Comparison of ENCODE assay signal across 7 mouse cellular contexts in the genomic region with DNA sequence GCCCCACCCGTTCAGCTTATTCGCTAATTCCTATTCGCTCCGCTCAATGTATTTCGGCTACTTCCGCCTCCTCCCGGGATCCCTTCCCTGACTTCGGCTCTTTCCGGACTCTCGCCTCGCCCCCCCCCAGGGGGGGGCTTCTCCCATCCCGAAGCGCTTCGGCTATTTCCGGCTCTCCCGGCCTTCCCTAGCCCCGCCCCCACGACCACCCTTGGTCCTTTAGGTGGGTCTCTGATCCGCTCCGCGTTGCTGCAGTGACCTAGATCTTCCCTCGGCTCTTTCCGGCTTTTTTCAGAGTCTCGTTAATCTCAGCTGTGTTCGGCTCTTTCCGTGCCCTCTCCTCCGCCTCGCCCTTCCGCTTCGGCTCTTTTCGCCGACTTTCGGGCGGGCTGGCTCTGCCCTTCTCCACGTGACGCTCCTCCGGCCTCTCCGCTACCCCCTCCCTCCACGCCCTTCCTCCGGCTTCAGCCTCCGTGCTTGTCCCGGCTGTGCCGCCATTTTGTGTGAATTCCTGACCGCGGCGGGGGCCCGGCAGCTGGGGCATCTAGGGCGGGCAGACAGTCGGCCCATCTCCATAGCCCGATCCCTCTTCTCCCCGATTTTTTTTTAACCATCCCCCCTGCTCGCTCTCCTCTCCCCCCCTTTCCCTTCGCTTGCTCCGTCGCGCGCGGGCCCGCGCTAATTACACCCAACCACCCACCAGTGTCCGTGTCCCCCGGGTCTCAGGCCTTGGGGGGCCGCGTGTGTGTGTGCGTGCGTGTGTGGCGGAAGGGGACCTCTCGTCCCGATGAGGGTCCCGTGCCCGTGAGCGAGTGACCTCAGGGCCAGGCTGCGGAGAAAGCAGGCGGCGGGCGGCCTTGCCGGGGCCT. TPM values are rescaled to one million over a fixed set of nuclear protein-coding genes. Genes with fewer than 3 reads are reported as not detected.
DNase-seq lines count a peak whose midpoint lies in the region; ATAC-seq lines count a peak whose summit lies in the region.

No protein-coding gene starts in this region.

- peak overlapping the region; percentile 99 for H3K4me2 ChIP-seq in intestine, embryonic 14.5 days (ENCODE audit: low read length)

- peaks cover 21% of the 10 kb centered on the region for H3K4me1 ChIP-seq in intestine, embryonic 14.5 days (replicated peaks; ENCODE audit: control insufficient read depth, insufficient read depth, low read length)
- peaks cover 34% of the 10 kb centered on the region for H3K4me1 ChIP-seq in midbrain, embryonic 10.5 days

- ATAC-seq in intestine, embryonic 14.5 days (replicated peaks; ENCODE audit: low FRiP score, low TSS enrichment, low read depth): peak; percentile 89

- H3K36me3 ChIP-seq in intestine, embryonic 14.5 days (ENCODE audit: control insufficient read depth, insufficient read depth, low read length): 0 out of 2 replicates have a peak, but pooled peaks cover 5% of the 10 kb centered on the region
- 0 out of 2 replicates have a peak, but pooled peaks cover 6% of the 10 kb centered on the region for H3K36me3 ChIP-seq in midbrain, embryonic 10.5 days

- intact Hi-C loops in left cerebral cortex, postnatal 25 days (cut with DNase I): loop anchor here (2.0 to 5.0 kb wide), 2 partner anchors 215 to 417 kb away; a partner anchor contains a TSS

- H3K9me3 ChIP-seq in intestine, embryonic 14.5 days (ENCODE audit: control insufficient read depth, low read length): no peaks in the 10 kb centered on the region
- H3K9me3 ChIP-seq in midbrain, embryonic 10.5 days (replicated peaks): no peaks in the 10 kb centered on the region

- H3K27ac ChIP-seq in intestine, embryonic 14.5 days (ENCODE audit: low read depth): peak overlapping the region; percentile 100
- peak overlapping the region; percentile 100 for H3K27ac ChIP-seq in midbrain, embryonic 10.5 days (replicated peaks)

- no peaks in the 10 kb centered on the region for H3K27me3 ChIP-seq in intestine, embryonic 14.5 days (replicated peaks; ENCODE audit: control insufficient read depth, insufficient read depth, low read length)
- 0 out of 2 replicates have a peak, but pooled peaks cover 4% of the 10 kb centered on the region for H3K27me3 ChIP-seq in midbrain, embryonic 10.5 days (ENCODE audit: low read depth, poor library complexity, severe bottlenecking)

- peak overlapping the region; percentile 60 for H3K4me3 ChIP-seq in intestine, embryonic 14.5 days (ENCODE audit: low read depth, low read length)
- H3K4me3 ChIP-seq in midbrain, embryonic 10.5 days: peak overlapping the region; percentile 89

- DNase-seq in adrenal gland, adult 18-20 months (ENCODE audit: low spot score in 2 of 2): peak; percentile 93 to 95
- peak; percentile 100 for DNase-seq in embryo, embryonic 11 days
- peak; percentile 98 for DNase-seq in gastrocnemius, postnatal 25 days
- peak; percentile 100 for DNase-seq in intestine, embryonic 14.5 days (ENCODE audit: low spot score)
- peak; percentile 99 for DNase-seq in left cerebral cortex, postnatal 25 days (ENCODE audit: low spot score in 2 of 2)
- DNase-seq in midbrain, embryonic 10.5 days (ENCODE audit: low spot score): peak; percentile 99
- peak; percentile 100 for DNase-seq in right cerebral cortex, postnatal 4 days

- WGBS in intestine, embryonic 14.5 days: under 1% methylated on average over 75 of the region's 77 CpGs
- WGBS in midbrain, embryonic 10.5 days: 1% methylated on average over 77 of the region's 77 CpGs

- peak overlapping the region; percentile 100 for H3K9ac ChIP-seq in intestine, embryonic 14.5 days (ENCODE audit: low read length)

RNA-seq across cellular contexts. Expression of a gene that starts 0.7 kb away (rescaled TPM):
- total RNA-seq in adrenal gland, adult 18-20 months (2021): 10 to 100 TPM; 32.8 to 39.4 TPM
- total RNA-seq in gastrocnemius, postnatal 25 days (2021): 10 to 100 TPM; 22.4 to 25.6 TPM
- polyA plus RNA-seq in intestine, embryonic 14.5 days (2014; fragmentation: Nextera tagmentation; extraction: Ambion mirVana): 16.4 TPM in 2 replicates
- total RNA-seq in left cerebral cortex, postnatal 25 days (2021): 10 to 100 TPM; 58.6 to 58.8 TPM
- 16.9 and 17.6 TPM in 2 replicates for polyA plus RNA-seq in midbrain, embryonic 10.5 days (2016; fragmentation: Nextera tagmentation; extraction: Ambion mirVana)

RNA-seq across cellular contexts. Expression of a gene that starts 12.4 kb away (rescaled TPM):
- total RNA-seq in adrenal gland, adult 18-20 months (2021): 10 to 100 TPM; 57.0 to 61.8 TPM
- total RNA-seq in gastrocnemius, postnatal 25 days (2021): 10 to 100 TPM; 25.2 to 26.4 TPM
- 294 and 315 TPM in 2 replicates for polyA plus RNA-seq in intestine, embryonic 14.5 days (2014; fragmentation: Nextera tagmentation; extraction: Ambion mirVana)
- total RNA-seq in left cerebral cortex, postnatal 25 days (2021): 100 to 1,000 TPM; 105 to 120 TPM
- polyA plus RNA-seq in midbrain, embryonic 10.5 days (2016; fragmentation: Nextera tagmentation; extraction: Ambion mirVana): 447 and 477 TPM in 2 replicates

RNA-seq across cellular contexts. Expression of a gene that starts 52.5 kb away (rescaled TPM):
- 10 to 100 TPM; 60.1 to 61.7 TPM for total RNA-seq in adrenal gland, adult 18-20 months (2021)
- 10 to 100 TPM; 37.4 to 39.4 TPM for total RNA-seq in gastrocnemius, postnatal 25 days (2021)
- polyA plus RNA-seq in intestine, embryonic 14.5 days (2014; fragmentation: Nextera tagmentation; extraction: Ambion mirVana): 54.1 and 67.2 TPM in 2 replicates
- total RNA-seq in left cerebral cortex, postnatal 25 days (2021): 10 to 100 TPM; 66.5 to 80.1 TPM
- 54.5 and 64.7 TPM in 2 replicates for polyA plus RNA-seq in midbrain, embryonic 10.5 days (2016; fragmentation: Nextera tagmentation; extraction: Ambion mirVana)

Comparison
In these comparisons a context has a peak if more than half of its experiments do, and no peak if none do; other contexts are left out.
1. Peak in every context shown above with its lines: DNase-seq, ATAC-seq, H3K4me3 ChIP-seq and H3K27ac ChIP-seq.